Mouse (Mus musculus): ENCODE measurements around the gene Mark1.

Gene Mark1

GRCm38 (mm10) chr1:184999071-184999750 lies at the start of gene Mark1:
TSS of gene Mark1 (minus strand) at chr1:184999570.
- no peak for DNase-seq (ENCODE audit: low spot score in 2 of 2)

- no peak for DNase-seq (ENCODE audit: low spot score in 2 of 2)
Observed at GRCm38 (mm10) chr1:185047516-185048247, 48.3 kb upstream of the Mark1 start.

- DNase-seq (ENCODE audit: low spot score in 2 of 2): no peak
Observed at GRCm38 (mm10) chr1:185046513-185046912, 47.1 kb upstream of the Mark1 start.

GRCm38 (mm10) chr1:185038183-185038686 lies 38.9 kb upstream of the Mark1 start:
- DNase-seq (ENCODE audit: low spot score in 2 of 2): no peak

DNA sequence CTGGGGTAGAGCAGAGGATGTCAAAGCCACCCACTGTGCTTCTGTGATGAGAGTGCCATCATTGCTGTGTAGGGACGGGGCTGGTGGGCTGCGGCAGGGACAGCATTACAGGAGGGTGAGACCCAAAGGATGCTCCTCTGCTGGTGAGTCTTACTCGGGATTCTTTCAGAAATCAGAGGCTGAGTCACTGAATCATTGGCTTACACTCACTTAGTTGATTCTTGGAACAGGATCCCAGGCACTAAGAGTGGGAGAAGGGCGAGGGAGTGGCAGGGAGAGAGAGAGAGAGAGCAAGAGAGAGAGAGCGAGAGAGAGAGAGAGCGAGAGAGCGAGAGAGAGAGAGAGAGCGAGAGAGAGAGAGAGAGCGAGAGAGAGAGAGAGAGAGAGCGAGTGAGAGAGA lies 31.2 kb upstream of the Mark1 start:
- DNase-seq (ENCODE audit: low spot score in 2 of 2): no peak

DNA sequence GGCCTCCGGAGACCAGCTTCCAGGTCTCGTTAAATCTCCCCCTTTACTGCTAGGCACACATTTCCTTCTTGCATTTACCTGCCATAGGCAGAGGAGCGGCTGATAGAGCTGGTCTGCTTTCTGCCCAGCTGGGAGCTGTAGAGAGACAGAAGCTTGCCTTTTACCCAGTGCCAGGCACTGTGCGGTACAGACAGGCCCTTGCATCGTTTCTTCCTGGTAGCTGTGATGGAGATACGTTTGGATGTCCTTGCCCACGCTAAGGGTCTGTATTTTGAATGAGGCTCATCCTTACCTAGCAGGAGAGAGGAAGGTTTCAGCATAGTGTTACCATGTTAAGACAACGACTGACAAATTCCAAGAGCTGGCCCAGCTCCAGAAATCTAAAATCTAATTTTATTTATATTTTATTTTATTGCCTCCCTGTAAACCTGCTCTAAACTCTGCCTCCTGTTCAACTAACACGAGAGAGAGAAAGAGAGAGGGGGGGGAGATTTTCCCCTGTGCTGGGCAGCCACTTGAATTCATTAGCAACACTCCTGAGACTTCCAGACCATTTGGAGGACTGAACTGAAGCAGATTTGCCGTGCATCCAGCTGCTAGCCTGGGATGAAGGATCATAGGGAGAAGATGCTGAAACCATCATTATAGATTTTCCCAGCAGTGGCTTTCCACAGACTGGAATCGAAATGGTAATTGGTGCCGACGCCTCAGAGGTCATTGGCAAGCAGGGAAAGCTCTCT lies 21.2 kb upstream of the Mark1 start:
- DNase-seq (ENCODE audit: low spot score in 2 of 2): no peak

DNA sequence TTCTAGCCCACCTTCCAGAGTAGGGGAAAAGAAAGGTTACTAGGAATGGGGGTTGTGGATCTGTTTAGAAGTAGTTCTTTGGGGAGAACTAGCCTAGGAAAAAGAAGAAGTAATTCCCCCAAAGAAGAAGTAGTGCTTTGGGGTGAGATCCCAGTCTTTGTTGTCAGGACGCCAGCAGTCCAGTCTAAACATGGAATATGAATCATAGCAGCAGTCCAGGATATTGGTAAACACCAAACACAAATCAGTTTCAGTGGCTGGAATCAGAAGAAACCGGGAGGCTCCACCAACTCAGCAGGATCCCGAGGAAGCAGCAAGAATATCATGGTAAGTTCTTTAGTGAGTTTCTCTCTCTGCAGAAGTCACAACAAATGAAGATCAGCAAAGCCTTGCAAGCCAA lies 13.2 kb upstream of the Mark1 start:
- DNase-seq (ENCODE audit: low spot score in 2 of 2): no peak

DNA sequence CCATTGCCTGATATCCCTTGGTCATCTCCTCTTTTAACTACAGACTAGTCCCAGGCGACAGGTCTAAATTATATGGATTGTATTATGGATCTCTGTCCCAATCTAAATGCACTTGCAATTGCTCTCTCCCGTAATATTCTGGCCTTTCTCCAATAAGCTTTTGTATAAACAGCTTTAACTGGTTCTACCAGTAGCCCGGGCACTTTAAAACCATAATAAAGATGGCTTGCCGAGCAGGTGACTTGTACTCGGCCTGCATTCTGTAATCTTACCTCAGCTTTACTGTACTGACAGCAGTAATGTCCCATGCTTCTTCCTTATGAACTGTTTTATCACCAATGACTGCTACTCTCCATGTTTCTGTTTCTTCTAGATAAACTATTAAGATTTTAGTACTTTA lies 7.7 kb upstream of the Mark1 start:
- no peak for DNase-seq (ENCODE audit: low spot score in 2 of 2)

- no peak for DNase-seq (ENCODE audit: low spot score in 2 of 2)
Observed at GRCm38 (mm10) chr1:184999780-185000599, 620 bp upstream of the Mark1 start.

DNA sequence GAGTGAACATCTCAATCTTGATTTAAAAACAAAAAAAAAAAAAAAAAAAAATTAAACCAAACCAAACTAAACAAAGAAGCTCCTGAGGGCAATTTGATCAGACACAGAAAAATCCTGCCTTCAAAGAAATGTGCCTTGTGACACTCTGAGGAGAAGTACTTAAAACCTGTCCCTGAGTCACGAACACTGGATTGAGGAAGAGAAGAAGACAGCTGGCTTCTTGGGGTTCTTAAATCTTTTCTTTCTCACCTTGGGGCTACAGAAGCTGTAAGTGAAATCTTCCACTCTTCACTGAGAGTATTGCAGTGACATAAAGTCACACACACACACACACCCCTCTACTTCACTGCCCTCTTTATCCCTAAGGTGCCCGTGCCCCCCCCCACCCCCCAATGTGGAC lies 739 bp downstream of the Mark1 start:
- no peak for DNase-seq (ENCODE audit: low spot score in 2 of 2)

- DNase-seq (ENCODE audit: low spot score in 2 of 2): no peak
Observed at GRCm38 (mm10) chr1:184998161-184998560, 1.2 kb downstream of the Mark1 start.

DNA sequence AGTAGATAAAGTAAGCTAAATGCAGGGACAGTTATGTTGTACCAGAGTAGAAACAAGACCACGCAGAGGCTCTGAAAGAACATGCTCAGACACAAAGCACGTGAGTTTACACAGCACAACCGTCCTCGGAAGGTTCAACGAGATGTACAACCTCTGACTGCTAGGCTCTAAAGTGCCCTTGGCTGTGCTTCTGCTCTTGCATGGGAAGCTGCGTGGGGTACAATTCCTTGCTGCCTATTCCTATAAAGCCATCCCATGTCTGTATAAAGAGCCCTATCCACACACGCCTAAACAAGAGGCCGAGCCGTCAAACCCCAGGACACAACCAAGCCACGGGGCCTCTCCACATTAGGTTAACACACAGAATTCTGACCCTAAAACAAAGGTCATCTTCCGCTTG lies 1.9 kb downstream of the Mark1 start:
- no peak for DNase-seq (ENCODE audit: low spot score in 2 of 2)

DNA sequence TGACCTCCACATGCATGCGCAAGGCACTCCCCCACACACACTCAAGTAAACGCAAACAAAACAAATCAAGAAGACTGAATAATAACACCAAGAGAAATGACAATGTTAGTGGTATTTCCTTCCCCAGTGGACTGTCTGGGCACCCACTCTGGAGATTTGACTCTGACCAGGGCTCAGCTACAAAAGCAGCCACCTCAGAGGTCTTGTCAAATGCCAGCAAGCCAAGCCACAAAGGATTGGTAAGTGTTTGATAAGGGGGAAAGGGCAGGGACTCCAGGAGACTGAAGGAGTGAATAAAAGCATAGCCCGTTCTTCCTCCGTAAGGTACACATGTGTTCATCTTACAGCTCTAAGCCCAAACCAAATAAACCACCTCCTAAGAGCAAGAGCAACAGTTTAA lies 4.0 kb downstream of the Mark1 start:
- DNase-seq (ENCODE audit: low spot score in 2 of 2): no peak

DNA sequence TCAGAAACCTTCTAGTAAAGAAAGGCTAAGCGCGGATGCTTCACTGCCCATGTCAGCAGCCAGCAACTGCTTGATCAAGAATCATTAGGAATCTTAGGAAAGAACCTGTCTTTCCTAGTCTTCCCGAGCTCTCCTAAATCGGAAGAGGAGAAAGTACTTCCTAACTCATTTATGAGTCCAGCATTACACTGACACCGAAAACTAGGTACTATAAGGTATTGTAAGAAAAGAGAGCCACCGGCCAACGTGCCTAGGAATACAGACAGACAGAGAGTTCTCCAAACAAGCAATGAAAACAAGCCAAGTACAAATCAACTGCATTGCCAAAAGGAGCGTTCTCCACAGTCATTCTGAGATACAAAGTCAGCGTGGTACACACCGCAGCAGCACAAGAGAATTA lies 8.2 kb downstream of the Mark1 start:
- DNase-seq (ENCODE audit: low spot score in 2 of 2): no peak

DNA sequence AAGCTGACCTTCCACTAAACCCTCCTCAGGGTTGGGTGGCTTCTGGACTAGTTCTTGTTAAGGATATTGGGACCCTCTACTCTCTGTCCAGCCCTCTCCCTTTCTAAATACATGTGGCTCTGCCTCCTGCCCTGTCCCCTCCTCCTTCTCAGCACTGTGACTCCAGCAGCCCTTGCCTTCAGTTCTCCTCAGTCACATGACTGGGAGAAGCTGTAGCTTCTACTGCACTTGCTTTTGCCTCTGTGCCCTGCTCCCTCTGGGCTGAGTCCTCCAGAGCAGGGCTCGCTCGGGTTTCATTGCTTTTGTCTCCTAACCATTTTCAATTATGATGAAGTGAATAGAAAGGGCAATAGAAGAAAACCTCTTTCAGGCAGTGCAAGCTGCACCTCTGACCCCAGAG lies 12.6 kb downstream of the Mark1 start:
- no peak for DNase-seq (ENCODE audit: low spot score in 2 of 2)

DNA sequence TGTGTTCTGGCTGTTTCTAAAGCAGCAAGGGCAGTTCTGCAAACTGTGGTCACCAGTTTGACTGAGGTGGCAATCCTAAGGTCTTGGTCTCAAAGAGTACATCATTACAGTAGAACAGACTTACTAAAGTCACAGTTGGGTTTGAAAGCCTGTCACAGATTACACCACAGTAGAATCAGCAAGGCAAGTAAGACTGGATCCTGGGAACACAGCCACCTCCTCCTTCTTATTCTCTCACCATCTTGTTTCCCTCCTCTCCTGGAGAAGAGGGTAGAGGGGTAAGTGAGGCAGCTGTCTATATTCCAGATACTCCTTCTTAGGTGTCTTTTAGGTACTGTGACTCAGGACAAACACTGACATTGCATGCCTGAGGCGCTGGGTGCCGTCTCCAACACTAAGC lies 14.6 kb downstream of the Mark1 start:
- DNase-seq (ENCODE audit: low spot score in 2 of 2): no peak

- no peak for DNase-seq (ENCODE audit: low spot score in 2 of 2)
Observed at GRCm38 (mm10) chr1:184983751-184984150, 15.6 kb downstream of the Mark1 start.

DNA sequence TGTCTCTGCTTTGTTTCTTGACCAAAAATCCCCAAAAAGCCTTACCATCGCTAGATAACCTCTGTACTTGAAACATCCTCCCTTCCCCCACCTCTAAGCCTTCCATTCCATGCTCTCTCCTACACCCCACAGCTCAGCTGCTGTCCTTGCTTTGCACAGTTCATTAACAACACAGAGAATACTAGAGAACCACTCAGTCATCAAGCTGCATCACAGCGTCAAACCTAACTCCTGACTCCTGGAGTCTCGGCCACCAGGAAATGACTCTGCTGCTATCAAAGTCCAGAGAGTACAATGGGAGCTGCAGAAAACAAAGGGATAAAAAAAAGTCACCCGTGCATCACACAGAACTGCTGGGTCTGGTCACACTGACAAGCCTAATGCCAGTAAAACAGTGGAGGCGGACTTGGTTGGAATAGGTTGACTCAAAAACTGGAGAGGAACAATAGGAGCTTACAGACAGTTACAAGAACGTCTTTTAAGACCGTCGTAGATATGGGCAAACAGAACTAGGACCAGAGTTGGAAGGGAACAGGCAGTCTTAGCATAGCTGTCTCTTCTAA lies 27.1 kb downstream of the Mark1 start:
- no peak for DNase-seq (ENCODE audit: low spot score in 2 of 2)

DNA sequence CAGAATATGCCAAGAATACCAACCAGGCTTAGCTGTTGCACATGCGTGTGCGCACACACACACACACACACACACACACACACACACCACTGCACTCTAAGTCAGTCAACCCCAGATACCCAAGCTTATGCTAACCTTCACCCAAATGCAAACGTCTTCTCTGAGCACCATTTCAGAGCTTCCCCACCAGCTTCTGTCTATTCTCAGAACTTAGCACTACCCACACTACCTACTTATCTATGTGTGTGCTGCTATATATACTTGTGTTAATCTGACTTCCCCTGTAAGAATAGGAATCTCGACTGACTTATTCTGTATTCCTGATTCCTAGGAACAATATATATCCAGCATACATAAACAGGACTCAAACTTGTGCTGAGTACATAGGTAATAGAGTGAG lies 30.0 kb downstream of the Mark1 start:
- DNase-seq (ENCODE audit: low spot score in 2 of 2): no peak

DNA sequence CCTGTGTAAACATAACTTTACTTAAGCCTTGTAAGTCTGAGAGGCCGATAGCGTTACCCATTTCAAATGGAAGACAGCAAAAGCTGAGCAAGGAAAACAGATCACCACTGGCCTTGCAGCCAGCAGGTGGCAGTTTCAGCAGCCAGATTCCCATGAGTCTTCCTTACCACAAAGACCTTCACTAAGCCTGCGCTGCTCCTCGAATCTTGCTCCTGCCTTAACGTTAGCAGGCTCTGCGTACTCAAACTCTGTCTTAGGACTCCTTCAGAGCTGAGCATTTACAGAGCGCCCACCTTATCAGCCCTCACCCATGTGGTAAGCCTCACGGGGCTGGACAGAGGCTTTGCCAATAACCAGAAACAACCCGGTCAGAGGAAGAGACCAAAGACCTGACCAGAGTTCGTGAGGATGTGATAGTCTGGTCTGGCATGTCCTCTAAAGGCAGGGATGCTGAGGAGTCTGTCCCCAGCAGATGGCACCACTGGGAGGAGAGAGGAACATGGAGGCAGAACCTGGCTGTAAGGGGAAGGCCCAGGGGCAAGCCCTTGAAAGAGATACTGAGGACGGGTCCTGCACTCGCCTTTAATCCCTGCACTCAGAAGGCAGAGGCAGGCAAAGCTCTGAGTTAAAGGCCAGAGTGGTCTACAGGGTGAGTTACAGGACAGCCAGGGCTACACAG lies 33.5 kb downstream of the Mark1 start:
- no peak for DNase-seq (ENCODE audit: low spot score in 2 of 2)

GRCm38 (mm10) chr1:184963121-184963693 lies 36.2 kb downstream of the Mark1 start:
- DNase-seq (ENCODE audit: low spot score in 2 of 2): no peak
